ENCODE assay signal across 24 mouse cellular contexts in the genomic region with DNA sequence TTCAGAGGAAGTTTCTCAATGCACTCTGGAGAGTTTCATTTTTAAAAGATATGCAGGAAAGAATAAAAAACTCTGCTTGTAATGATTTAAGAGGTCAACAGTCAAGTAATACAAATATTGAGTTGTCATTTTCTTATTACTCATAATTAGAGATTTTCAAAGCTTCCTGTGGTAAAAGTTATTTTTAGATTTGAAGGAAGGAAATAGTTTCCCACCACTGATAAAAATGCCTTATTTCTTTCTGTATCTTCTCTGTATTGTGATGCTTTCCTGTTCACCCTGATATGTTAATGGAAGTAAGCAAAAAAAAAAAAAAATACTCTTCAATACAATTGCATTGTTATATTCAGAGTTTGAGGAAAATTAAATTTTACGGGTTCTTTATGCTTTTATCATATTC.
DNase-seq lines count a peak whose midpoint lies in the region; ATAC-seq and TF ChIP-seq lines count a peak whose summit lies in the region.
"Had no signal": no experiment of that assay in that cellular context is flagged by ENCODE, and none has a peak within 500 bp of the region (broad histone marks: within the 10 kb centered on the region; RNA-seq: fewer than 3 reads in every experiment).

No protein-coding gene starts in this region.

- H3K36me3 ChIP-seq in forebrain, postnatal 0 days (ENCODE audit: insufficient read depth), result no peaks in the 10 kb centered on the region
- H3K36me3 ChIP-seq in forebrain, embryonic 16.5 days (ENCODE audit: control insufficient read depth, insufficient read depth), result no peaks in the 10 kb centered on the region
- no peaks in the 10 kb centered on the region for H3K36me3 ChIP-seq in kidney, postnatal 0 days (ENCODE audit: insufficient read depth, low read length)
- H3K36me3 ChIP-seq in midbrain, embryonic 14.5 days (ENCODE audit: control insufficient read depth, insufficient read depth, low read length), result no peaks in the 10 kb centered on the region
- no peaks in the 10 kb centered on the region for H3K36me3 ChIP-seq in midbrain, embryonic 16.5 days (ENCODE audit: control insufficient read depth, insufficient read depth, low read length)
- H3K36me3 ChIP-seq: embryonic facial prominence, embryonic 10.5 days; embryonic facial prominence, embryonic 12.5 days; forebrain, embryonic 15.5 days; G1E had no signal

- H3K27me3 ChIP-seq in forebrain, postnatal 0 days (ENCODE audit: insufficient read depth, low read length), result no peaks in the 10 kb centered on the region
- no peaks in the 10 kb centered on the region for H3K27me3 ChIP-seq in forebrain, embryonic 16.5 days (replicated peaks; ENCODE audit: control insufficient read depth, insufficient read depth, low read length)
- no peaks in the 10 kb centered on the region for H3K27me3 ChIP-seq in kidney, postnatal 0 days (ENCODE audit: insufficient read depth, low read length)
- H3K27me3 ChIP-seq in midbrain, embryonic 14.5 days (ENCODE audit: control insufficient read depth, insufficient read depth, low read length), result no peaks in the 10 kb centered on the region
- no peaks in the 10 kb centered on the region for H3K27me3 ChIP-seq in midbrain, embryonic 16.5 days (ENCODE audit: control insufficient read depth, insufficient read depth, low read depth, low read length)
- H3K27me3 ChIP-seq: CH12.LX; embryonic facial prominence, embryonic 12.5 days; forebrain, embryonic 13.5 days; forebrain, embryonic 15.5 days; Patski had no signal

- no peaks in the 10 kb centered on the region for H3K9me3 ChIP-seq in forebrain, postnatal 0 days (ENCODE audit: low read length)
- H3K9me3 ChIP-seq in forebrain, embryonic 16.5 days (ENCODE audit: control insufficient read depth, low read length), result no peaks in the 10 kb centered on the region
- no peaks in the 10 kb centered on the region for H3K9me3 ChIP-seq in kidney, postnatal 0 days (replicated peaks; ENCODE audit: low read length)
- no peaks in the 10 kb centered on the region for H3K9me3 ChIP-seq in midbrain, embryonic 14.5 days (ENCODE audit: control insufficient read depth, low read length)
- no peaks in the 10 kb centered on the region for H3K9me3 ChIP-seq in midbrain, embryonic 16.5 days (replicated peaks; ENCODE audit: control insufficient read depth, low read length, poor library complexity, severe bottlenecking)
- H3K9me3 ChIP-seq: embryonic facial prominence, embryonic 10.5 days; embryonic facial prominence, embryonic 12.5 days; forebrain, embryonic 13.5 days; forebrain, embryonic 15.5 days; G1E had no signal

- no peak for TF ChIP-seq CTCF in forebrain, postnatal 0 days (IDR thresholded peaks at IDR 0.05; ENCODE audit: low read depth)
- TF ChIP-seq CTCF in kidney, postnatal 0 days (IDR thresholded peaks at IDR 0.05; ENCODE audit: low read depth), result no peak

- WGBS in forebrain, postnatal 0 days, result 50% methylated on average over 1 of the region's 1 CpGs
- WGBS in forebrain, embryonic 16.5 days, result 66% methylated on average over 1 of the region's 1 CpGs
- WGBS in kidney, postnatal 0 days, result 61% methylated on average over 1 of the region's 1 CpGs
- WGBS in midbrain, embryonic 14.5 days, result 37% methylated on average over 1 of the region's 1 CpGs
- WGBS in midbrain, embryonic 16.5 days, result 37% methylated on average over 1 of the region's 1 CpGs

- H3K4me2 ChIP-seq in forebrain, postnatal 0 days (ENCODE audit: low read depth), result no peak overlapping the region
- no peak overlapping the region for H3K4me2 ChIP-seq in forebrain, embryonic 16.5 days (ENCODE audit: low read length)
- no peak overlapping the region for H3K4me2 ChIP-seq in kidney, postnatal 0 days (ENCODE audit: low read length)
- H3K4me2 ChIP-seq in midbrain, embryonic 14.5 days (ENCODE audit: low read length), result no peak overlapping the region
- H3K4me2 ChIP-seq in midbrain, embryonic 16.5 days (ENCODE audit: low read length), result no peak overlapping the region
- H3K4me2 ChIP-seq: embryonic facial prominence, embryonic 12.5 days; forebrain, embryonic 13.5 days; forebrain, embryonic 15.5 days had no signal

- no peaks in the 10 kb centered on the region for H3K4me1 ChIP-seq in forebrain, postnatal 0 days (ENCODE audit: insufficient read depth)
- H3K4me1 ChIP-seq in forebrain, embryonic 16.5 days (replicated peaks; ENCODE audit: control insufficient read depth, insufficient read depth, low read length), result no peaks in the 10 kb centered on the region
- H3K4me1 ChIP-seq in kidney, postnatal 0 days (replicated peaks; ENCODE audit: insufficient read depth, low read length), result no peaks in the 10 kb centered on the region
- H3K4me1 ChIP-seq in midbrain, embryonic 14.5 days (ENCODE audit: control insufficient read depth, insufficient read depth, low read length), result no peaks in the 10 kb centered on the region
- H3K4me1 ChIP-seq in midbrain, embryonic 16.5 days (ENCODE audit: control insufficient read depth, insufficient read depth, low read length), result no peaks in the 10 kb centered on the region
- H3K4me1 ChIP-seq: embryonic facial prominence, embryonic 10.5 days; embryonic facial prominence, embryonic 12.5 days; forebrain, embryonic 13.5 days; forebrain, embryonic 15.5 days had no signal

- H3K27ac ChIP-seq in forebrain, postnatal 0 days (ENCODE audit: low read depth, low read length), result no peak overlapping the region
- no peak overlapping the region for H3K27ac ChIP-seq in forebrain, embryonic 16.5 days (ENCODE audit: low read length)
- no peak overlapping the region for H3K27ac ChIP-seq in kidney, postnatal 0 days
- no peak overlapping the region for H3K27ac ChIP-seq in midbrain, embryonic 14.5 days (replicated peaks; ENCODE audit: low read depth, low read length)
- H3K27ac ChIP-seq in midbrain, embryonic 16.5 days (ENCODE audit: low read length), result no peak overlapping the region
- H3K27ac ChIP-seq: embryonic facial prominence, embryonic 10.5 days; embryonic facial prominence, embryonic 12.5 days; forebrain, embryonic 13.5 days; forebrain, embryonic 15.5 days had no signal

- DNase-seq in forebrain, postnatal 0 days, result no peak
- DNase-seq in kidney, postnatal 0 days (ENCODE audit: low spot score), result peak; percentile 15
- DNase-seq in kidney, postnatal 4 days, result no peak
- DNase-seq in midbrain, embryonic 14.5 days, result peak; percentile 1
- DNase-seq: adrenal gland, adult 8-10 months; adrenal gland, postnatal 14 days; adrenal gland, postnatal 36 days; B cell, adult 2 months; cerebellum, adult 11-12 months; cerebellum, adult 2 months; cerebellum, adult 9-10 months; cerebellum, postnatal 10 days; cerebellum, postnatal 25 days had no signal

- H3K4me3 ChIP-seq in forebrain, postnatal 0 days (ENCODE audit: low read depth, low read length), result no peak overlapping the region
- H3K4me3 ChIP-seq in forebrain, embryonic 16.5 days (replicated peaks; ENCODE audit: low read length), result no peak overlapping the region
- no peak overlapping the region for H3K4me3 ChIP-seq in kidney, postnatal 0 days (replicated peaks; ENCODE audit: low read depth, low read length)
- H3K4me3 ChIP-seq in midbrain, embryonic 14.5 days (replicated peaks; ENCODE audit: low read depth, low read length), result no peak overlapping the region
- no peak overlapping the region for H3K4me3 ChIP-seq in midbrain, embryonic 16.5 days (ENCODE audit: low read depth, low read length)
- H3K4me3 ChIP-seq: embryonic facial prominence, embryonic 10.5 days; embryonic facial prominence, embryonic 12.5 days; forebrain, embryonic 13.5 days; forebrain, embryonic 15.5 days had no signal

- H3K9ac ChIP-seq in forebrain, postnatal 0 days, result no peak overlapping the region
- no peak overlapping the region for H3K9ac ChIP-seq in forebrain, embryonic 16.5 days (replicated peaks; ENCODE audit: low read depth, low read length)
- H3K9ac ChIP-seq in kidney, postnatal 0 days (ENCODE audit: low read depth, low read length), result no peak overlapping the region
- no peak overlapping the region for H3K9ac ChIP-seq in midbrain, embryonic 14.5 days (replicated peaks; ENCODE audit: low read length)
- H3K9ac ChIP-seq in midbrain, embryonic 16.5 days (ENCODE audit: low read depth, low read length), result no peak overlapping the region
- H3K9ac ChIP-seq: embryonic facial prominence, embryonic 12.5 days; forebrain, embryonic 13.5 days; forebrain, embryonic 15.5 days had no signal

- peak; percentile 42; the same call in 1 of the 2 replicates for ATAC-seq in forebrain, postnatal 0 days
- no peak for ATAC-seq in forebrain, embryonic 16.5 days
- ATAC-seq in kidney, postnatal 0 days (replicated peaks; ENCODE audit: low FRiP score, low read depth), result no peak
- ATAC-seq in midbrain, embryonic 14.5 days (ENCODE audit: low FRiP score, low TSS enrichment), result no peak
- no peak for ATAC-seq in midbrain, embryonic 16.5 days
- ATAC-seq: activated CD4-positive, CD25-positive, alpha-beta regulatory T cell, adult 4 months; CD4-positive, CD25-positive, alpha-beta regulatory T cell, adult 4 months; forebrain, embryonic 13.5 days; forebrain, embryonic 15.5 days; Patski had no signal

Comparison
In these comparisons a context has a peak if more than half of its experiments do, and no peak if none do; other contexts are left out.
1. DNase-seq: peak in kidney, postnatal 0 days (single experiment) and midbrain, embryonic 14.5 days (single experiment); none in forebrain, postnatal 0 days (single experiment) and kidney, postnatal 4 days (0 of 2).